Mouse (Mus musculus): ENCODE data around the gene Arid5b. TPM values are rescaled to one million over a fixed set of nuclear protein-coding genes. Genes with fewer than 3 reads are reported as not detected.

Gene Arid5b
- polyA plus RNA-seq, 2 experiments, result 1.3 to 3.3 TPM

- no peak for ATAC-seq (ENCODE audit: insufficient read depth)
- H3K36me3 ChIP-seq (replicated peaks; ENCODE audit: control insufficient read depth, insufficient read depth, low read depth), result no peaks in the 10 kb centered on the region
- no peaks in the 10 kb centered on the region for H3K9me3 ChIP-seq (ENCODE audit: control insufficient read depth, low read length)
- 77% methylated on average over 5 of the region's 5 CpGs for WGBS (ENCODE audit: insufficient replicate concordance)
- no peak overlapping the region for H3K27ac ChIP-seq
- H3K27me3 ChIP-seq (ENCODE audit: control insufficient read depth, insufficient read depth, low read length), result no peaks in the 10 kb centered on the region
- H3K4me3 ChIP-seq (ENCODE audit: insufficient read depth in 1 of 2, low read depth in 2 of 2, low read length in 2 of 2), result no peak overlapping the region
- H3K4me1 ChIP-seq (replicated peaks; ENCODE audit: control insufficient read depth in 2 of 2, insufficient read depth in 2 of 2, low read length in 1 of 2), result peaks cover 0 to 7% of the 10 kb centered on the region in 2 experiments; a peak in 3 of 4 replicates
- TF ChIP-seq CTCF (IDR thresholded peaks at IDR 0.05; ENCODE audit: low read depth), result no peak
- no peak for TF ChIP-seq EP300 (IDR thresholded peaks at IDR 0.05; ENCODE audit: low read depth)
- no peak overlapping the region for H3K4me2 ChIP-seq (ENCODE audit: low read depth)
- DNase-seq (ENCODE audit: low read depth in 3 of 3, low spot score in 3 of 3), result no peak
- no peak overlapping the region for H3K9ac ChIP-seq (replicated peaks)
Measured at GRCm38 (mm10) chr10:68175811-68176210, 102.7 kb downstream of the Arid5b start.

- DNase-seq (ENCODE audit: low read depth in 3 of 3, low spot score in 3 of 3), result no peak
- 69% methylated on average over 9 of the region's 9 CpGs for WGBS (ENCODE audit: insufficient replicate concordance)
Measured at GRCm38 (mm10) chr10:68173634-68174033, 104.9 kb downstream of the Arid5b start.

GRCm38 (mm10) chr10:68172906-68173305, 105.6 kb downstream of the Arid5b start:
- no peaks in the 10 kb centered on the region for H3K36me3 ChIP-seq (replicated peaks; ENCODE audit: control insufficient read depth, insufficient read depth, low read depth)
- H3K4me1 ChIP-seq (replicated peaks; ENCODE audit: control insufficient read depth in 2 of 2, insufficient read depth in 2 of 2, low read length in 1 of 2), result peaks cover 3 to 4% of the 10 kb centered on the region in 2 experiments; a peak in 1 of 4 replicates
- no peak overlapping the region for H3K4me2 ChIP-seq (ENCODE audit: low read depth)
- ATAC-seq (ENCODE audit: insufficient read depth), result no peak
- no peak for DNase-seq (ENCODE audit: low read depth in 3 of 3, low spot score in 3 of 3)
- no peaks in the 10 kb centered on the region for H3K27me3 ChIP-seq (ENCODE audit: control insufficient read depth, insufficient read depth, low read length)
- no peak overlapping the region for H3K4me3 ChIP-seq (ENCODE audit: insufficient read depth in 1 of 2, low read depth in 2 of 2, low read length in 2 of 2)
- TF ChIP-seq CTCF (IDR thresholded peaks at IDR 0.05; ENCODE audit: low read depth) (no peak), EP300 (IDR thresholded peaks at IDR 0.05; ENCODE audit: low read depth) (no peak)
- no peaks in the 10 kb centered on the region for H3K9me3 ChIP-seq (ENCODE audit: control insufficient read depth, low read length)
- no peak overlapping the region for H3K9ac ChIP-seq (replicated peaks)
- 80% methylated on average over 4 of the region's 4 CpGs for WGBS (ENCODE audit: insufficient replicate concordance)
- no peak overlapping the region for H3K27ac ChIP-seq

More at GRCm38 (mm10) chr10:68173634-68174033, 104.9 kb downstream of the Arid5b start:
- H3K4me1 ChIP-seq (replicated peaks; ENCODE audit: control insufficient read depth in 2 of 2, insufficient read depth in 2 of 2, low read length in 1 of 2), result peaks cover 3% of the 10 kb centered on the region in 2 experiments; a peak in 1 of 4 replicates
- no peaks in the 10 kb centered on the region for H3K27me3 ChIP-seq (ENCODE audit: control insufficient read depth, insufficient read depth, low read length)
- no peaks in the 10 kb centered on the region for H3K36me3 ChIP-seq (replicated peaks; ENCODE audit: control insufficient read depth, insufficient read depth, low read depth)
- H3K9ac ChIP-seq (replicated peaks), result no peak overlapping the region
- ATAC-seq (ENCODE audit: insufficient read depth), result no peak
- H3K4me3 ChIP-seq (ENCODE audit: insufficient read depth in 1 of 2, low read depth in 2 of 2, low read length in 2 of 2), result no peak overlapping the region
- H3K4me2 ChIP-seq (ENCODE audit: low read depth), result no peak overlapping the region
- no peak for TF ChIP-seq EP300 (IDR thresholded peaks at IDR 0.05; ENCODE audit: low read depth)
- no peak overlapping the region for H3K27ac ChIP-seq
- H3K9me3 ChIP-seq (ENCODE audit: control insufficient read depth, low read length), result no peaks in the 10 kb centered on the region

- Histone ChIP-seq H3K36me3 (replicated peaks; ENCODE audit: control insufficient read depth, insufficient read depth, low read depth) (no peaks in the 10 kb centered on the region), H3K4me2 (ENCODE audit: low read depth) (no peak overlapping the region), H3K9ac (replicated peaks) (no peak overlapping the region), H3K4me3 (ENCODE audit: insufficient read depth in 1 of 2, low read depth in 2 of 2, low read length in 2 of 2) (no peak overlapping the region), H3K9me3 (ENCODE audit: control insufficient read depth, low read length) (no peaks in the 10 kb centered on the region), H3K27ac (no peak overlapping the region), H3K27me3 (ENCODE audit: control insufficient read depth, insufficient read depth, low read length) (no peaks in the 10 kb centered on the region), H3K4me1 (replicated peaks; ENCODE audit: control insufficient read depth in 2 of 2, insufficient read depth in 2 of 2, low read length in 1 of 2) (peaks cover 3 to 7% of the 10 kb centered on the region in 2 experiments; a peak in 1 of 4 replicates)
- 54% methylated on average over 9 of the region's 9 CpGs for WGBS (ENCODE audit: insufficient replicate concordance)
- TF ChIP-seq EP300 (IDR thresholded peaks at IDR 0.05; ENCODE audit: low read depth) (no peak), CTCF (IDR thresholded peaks at IDR 0.05; ENCODE audit: low read depth) (peak; percentile 41)
- ATAC-seq (ENCODE audit: insufficient read depth), result no peak
- no peak for DNase-seq (ENCODE audit: low read depth in 3 of 3, low spot score in 3 of 3)
Measured at GRCm38 (mm10) chr10:68171974-68172373, 106.6 kb downstream of the Arid5b start.

GRCm38 (mm10) chr10:68168613-68169012, 109.9 kb downstream of the Arid5b start:
- peaks cover 3 to 12% of the 10 kb centered on the region in 2 experiments; a peak in 2 of 4 replicates for H3K4me1 ChIP-seq (replicated peaks; ENCODE audit: control insufficient read depth in 2 of 2, insufficient read depth in 2 of 2, low read length in 1 of 2)
- H3K27me3 ChIP-seq (ENCODE audit: control insufficient read depth, insufficient read depth, low read length), result no peaks in the 10 kb centered on the region
- no peak overlapping the region for H3K9ac ChIP-seq (replicated peaks)
- H3K4me2 ChIP-seq (ENCODE audit: low read depth), result no peak overlapping the region
- DNase-seq (ENCODE audit: low read depth in 3 of 3, low spot score in 3 of 3) (no peak), ATAC-seq (ENCODE audit: insufficient read depth) (no peak)
- no peaks in the 10 kb centered on the region for H3K36me3 ChIP-seq (replicated peaks; ENCODE audit: control insufficient read depth, insufficient read depth, low read depth)
- WGBS (ENCODE audit: insufficient replicate concordance), result 64% methylated on average over 6 of the region's 6 CpGs
- H3K27ac ChIP-seq, result no peak overlapping the region
- no peak overlapping the region for H3K4me3 ChIP-seq (ENCODE audit: insufficient read depth in 1 of 2, low read depth in 2 of 2, low read length in 2 of 2)
- no peaks in the 10 kb centered on the region for H3K9me3 ChIP-seq (ENCODE audit: control insufficient read depth, low read length)
- TF ChIP-seq CTCF (IDR thresholded peaks at IDR 0.05; ENCODE audit: low read depth) (no peak), EP300 (IDR thresholded peaks at IDR 0.05; ENCODE audit: low read depth) (no peak)

All from liver, embryonic 14.5 days (tissue).